Mouse (Mus musculus) CH12.LX (cell line): Measurements from ENCODE around the gene Mtf1. TPM values are rescaled to one million over a fixed set of nuclear protein-coding genes. Genes with fewer than 3 reads are reported as not detected.

Source experiments
- DNase-seq: peaks from one replicate; pipeline ENCODE4 v3.0.0-alpha.2; 2013; ENCODE audit errors: extremely low read depth
- H3K27ac ChIP-seq: 2 replicates; pipeline ENCODE4 v1.5.1; 2012; ENCODE audit warnings: low read depth, mild to moderate bottlenecking, control low read depth, moderate library complexity; ENCODE audit not compliant: insufficient read depth
- H3K27me3 ChIP-seq: replicated peaks from 2 replicates; pipeline ENCODE3; 2012; ENCODE audit warnings: inconsistent platforms
- H3K36me3 ChIP-seq, 2 experiments: replicated peaks in 1 of 2; 2 replicates each; pipeline versions ENCODE3 to v1.6.1; 2012; ENCODE audit warnings: inconsistent platforms in 1 of 2, low read length in 1 of 2, mild to moderate bottlenecking in 1 of 2, mixed read lengths in 1 of 2, moderate library complexity in 1 of 2; ENCODE audit not compliant: control insufficient read depth in 1 of 2, insufficient read depth in 1 of 2
- H3K4me1 ChIP-seq, 2 experiments: 2 replicates each; pipeline ENCODE4 v1.6.1; 2012; ENCODE audit warnings: inconsistent platforms in 1 of 2, moderate library complexity in 1 of 2; ENCODE audit not compliant: insufficient read depth in 2 of 2, control insufficient read depth in 1 of 2
- H3K4me2 ChIP-seq: 2 replicates; pipeline ENCODE4 v1.6.1; 2012; ENCODE audit warnings: low read depth, mild to moderate bottlenecking, control low read depth; ENCODE audit not compliant: poor library complexity, insufficient read depth, severe bottlenecking
- H3K4me3 ChIP-seq, 3 experiments: fragments of 150-350 bp in 1 of 3; sonication (generic) in 1 of 3; replicated peaks in 1 of 3; 2 replicates each; pipeline versions ENCODE3 to v1.5.1; 2011 to 2012; ENCODE audit warnings: low read depth in 2 of 3, low read length in 2 of 3, mild to moderate bottlenecking in 2 of 3, moderate library complexity in 2 of 3, control low read depth in 1 of 3, improper control_type of control experiment in 1 of 3, inconsistent platforms in 1 of 3, mixed read lengths in 1 of 3; ENCODE audit not compliant: poor library complexity in 1 of 3
- H3K79me2 ChIP-seq: replicated peaks from 2 replicates; pipeline ENCODE4 v1.6.1; 2012; ENCODE audit warnings: mild to moderate bottlenecking, moderate library complexity; ENCODE audit not compliant: control insufficient read depth, poor library complexity, insufficient read depth, severe bottlenecking; ENCODE audit errors: extremely low read depth
- H3K9ac ChIP-seq: 2 replicates; pipeline ENCODE4 v1.6.1; 2012; ENCODE audit warnings: low read depth, mild to moderate bottlenecking, control low read depth, moderate library complexity; ENCODE audit not compliant: insufficient read depth
- H3K9me3 ChIP-seq: replicated peaks from 2 replicates; pipeline ENCODE3; 2012; ENCODE audit warnings: low read length, inconsistent platforms, mixed read lengths
- BHLHE40 ChIP-seq: IDR thresholded peaks from 2 replicates; pipeline ENCODE4 v1.6.1; 2011; ENCODE audit warnings: mild to moderate bottlenecking, low read depth, low read length, improper control_type of control experiment
- CHD2 ChIP-seq: IDR thresholded peaks from 2 replicates; pipeline ENCODE4 v1.6.1; 2011; ENCODE audit warnings: low read length, improper control_type of control experiment
- CTCF ChIP-seq, 2 experiments: IDR thresholded peaks in 1 of 2; conservative IDR thresholded peaks in 1 of 2; 2 replicates each; pipeline ENCODE4 v1.5.1; 2011 to 2012; ENCODE audit warnings: low read depth in 2 of 2, low read length in 2 of 2, improper control_type of control experiment in 1 of 2, inconsistent platforms in 1 of 2, mild to moderate bottlenecking in 1 of 2, moderate library complexity in 1 of 2
- EP300 ChIP-seq: IDR thresholded peaks from 2 replicates; pipeline ENCODE4 v1.6.1; 2011; ENCODE audit warnings: low read length, improper control_type of control experiment
- ETS1 ChIP-seq: conservative IDR thresholded peaks from 2 replicates; pipeline ENCODE4 v1.6.1; 2012; ENCODE audit warnings: low read depth, mild to moderate bottlenecking, inconsistent platforms, low read length, improper control_type of control experiment, moderate library complexity
- HCFC1 ChIP-seq: IDR thresholded peaks from 2 replicates; pipeline ENCODE4 v1.6.1; 2012; ENCODE audit warnings: low read depth, mild to moderate bottlenecking, inconsistent platforms, low read length, improper control_type of control experiment
- JUN ChIP-seq: IDR thresholded peaks from 2 replicates; pipeline ENCODE4 v1.6.1; 2011; ENCODE audit warnings: low read depth, mild to moderate bottlenecking, low read length, improper control_type of control experiment, moderate library complexity; ENCODE audit not compliant: insufficient read depth
- KAT2A ChIP-seq: IDR thresholded peaks from 2 replicates; pipeline ENCODE4 v1.6.1; 2012; ENCODE audit warnings: low read length, improper control_type of control experiment, inconsistent platforms; ENCODE audit not compliant: insufficient replicate concordance
- MXI1 ChIP-seq: IDR thresholded peaks from 2 replicates; pipeline ENCODE4 v1.6.1; 2011; ENCODE audit warnings: mild to moderate bottlenecking, low read depth, low read length, improper control_type of control experiment
- NRF1 ChIP-seq: IDR thresholded peaks from 2 replicates; pipeline ENCODE4 v1.6.1; 2014; ENCODE audit warnings: low read depth, mild to moderate bottlenecking, inconsistent platforms, low read length, improper control_type of control experiment, moderate library complexity
- POLR2AphosphoS2 ChIP-seq: IDR thresholded peaks from 2 replicates; pipeline ENCODE4 v1.6.1; 2011; ENCODE audit warnings: low read depth, low read length, improper control_type of control experiment
- SIN3A ChIP-seq: IDR thresholded peaks from 2 replicates; pipeline ENCODE4 v1.6.1; 2012; ENCODE audit warnings: low read length, improper control_type of control experiment, inconsistent platforms
- TBP ChIP-seq: conservative IDR thresholded peaks from 2 replicates; pipeline ENCODE4 v1.6.1; 2011; ENCODE audit warnings: low read depth, low read length, improper control_type of control experiment
- ZKSCAN1 ChIP-seq: IDR thresholded peaks from 2 replicates; pipeline ENCODE4 v1.6.1; 2012; ENCODE audit warnings: low read depth, inconsistent platforms, low read length, improper control_type of control experiment, borderline replicate concordance
- dilution Hi-C: fragments of 300-500 bp; cut with MboI; formaldehyde crosslinking; loops from 2 replicates; pipeline ENCODE4 v1.14.3; 2020; ENCODE audit warnings: low sequenced_read_pairs; ENCODE audit not compliant: extremely low pct_unique_long_range_greater_than_20kb, extremely low pct_ligation_motif_present
- in situ Hi-C: fragments of 300-500 bp; cut with MboI; formaldehyde crosslinking; loops from 3 replicates; pipeline ENCODE4 v1.14.3; 2019; ENCODE audit warnings: low sequenced_read_pairs, low pct_ligation_motif_present, low pct_unique_long_range_greater_than_20kb, mixed read lengths
- polyA plus RNA-seq: library from polyadenylated mRNA; unstranded; fragments of >175 nt; gene quantifications from 2 replicates; pipeline ENCODE4 v1.2.1, GENCODE M21; 2012; ENCODE audit warnings: low read depth; ENCODE audit not compliant: insufficient read length
- total RNA-seq, 2 experiments: library from RNA; depleted of rRNA; stranded (reverse); fragments of 300-350 nt in 1 of 2; fragments of >200 nt in 1 of 2; gene quantifications; 2 replicates each; pipeline ENCODE4 v1.2.3; 2012 to 2014

Mtf1 gene
- total and polyA plus RNA-seq, 3 experiments, result 6.8 to 19.8 (median 9.8) TPM

- no peak overlapping the region for H3K4me3 ChIP-seq
- H3K9me3 ChIP-seq, result peaks cover 7% of the 10 kb centered on the region
- peaks cover 81% of the 10 kb centered on the region for H3K27me3 ChIP-seq
- no peak overlapping the region for H3K9ac ChIP-seq
- no peak overlapping the region for H3K27ac ChIP-seq
- TF ChIP-seq EP300 (no peak), NRF1 (no peak), ETS1 (no peak), BHLHE40 (no peak), SIN3A (no peak), CHD2 (no peak), MXI1 (no peak), KAT2A (no peak), CTCF (conservative IDR thresholded peaks at IDR 0.05 in 1 of 2, IDR thresholded peaks at IDR 0.05 in 1 of 2; ENCODE audit: low read depth in 2 of 2, low read length in 2 of 2) (no peak), TBP (no peak), ZKSCAN1 (no peak), POLR2AphosphoS2 (no peak), HCFC1 (no peak), JUN (no peak)
- dilution Hi-C loops (no loop called here), in situ Hi-C loops (no loop called here)
- H3K4me2 ChIP-seq, result no peak overlapping the region
- no peak for DNase-seq
- H3K4me1 ChIP-seq, result 0 out of 4 replicates have a peak, but pooled peaks cover 0 to 3% of the 10 kb centered on the region in 2 experiments
- H3K79me2 ChIP-seq, result no peaks in the 10 kb centered on the region
- H3K36me3 ChIP-seq, result no peaks in the 10 kb centered on the region
Observed at GRCm38 (mm10) chr4:124898428-124898827, 96.5 kb downstream of the Mtf1 start.

Other genes with a start within 250 kb of the Mtf1 start
- not detected in 2 replicates for gene 3100002H09Rik, start 191.3 kb upstream of the Mtf1 start, total RNA-seq (2012; rRNA removed)
- gene 3100002H09Rik, start 191.3 kb upstream of the Mtf1 start, total RNA-seq (2014; rRNA removed), result not detected in 2 replicates
- gene 3100002H09Rik, start 191.3 kb upstream of the Mtf1 start, polyA plus RNA-seq, result not detected in 2 replicates
- gene Pou3f1, start 145.3 kb upstream of the Mtf1 start, total RNA-seq (2012; rRNA removed), result not detected in 2 replicates
- not detected in 2 replicates for gene Pou3f1, start 145.3 kb upstream of the Mtf1 start, total RNA-seq (2014; rRNA removed)
- not detected in 2 replicates for gene Pou3f1, start 145.3 kb upstream of the Mtf1 start, polyA plus RNA-seq
- 52.7 and 63.2 TPM in 2 replicates for gene Utp11, start 108.5 kb upstream of the Mtf1 start, total RNA-seq (2012; rRNA removed)
- 78.1 and 84.4 TPM in 2 replicates for gene Utp11, start 108.5 kb upstream of the Mtf1 start, total RNA-seq (2014; rRNA removed)
- gene Utp11, start 108.5 kb upstream of the Mtf1 start, polyA plus RNA-seq, result 102 and 107 TPM in 2 replicates
- 10.4 and 10.8 TPM in 2 replicates for gene Fhl3, start 101.4 kb upstream of the Mtf1 start, total RNA-seq (2012; rRNA removed)
- gene Fhl3, start 101.4 kb upstream of the Mtf1 start, total RNA-seq (2014; rRNA removed), result 3.6 and 4.1 TPM in 2 replicates
- gene Fhl3, start 101.4 kb upstream of the Mtf1 start, polyA plus RNA-seq, result 14.8 and 20.8 TPM in 2 replicates
- gene Sf3a3, start 87.3 kb upstream of the Mtf1 start, total RNA-seq (2012; rRNA removed), result 100 and 129 TPM in 2 replicates
- gene Sf3a3, start 87.3 kb upstream of the Mtf1 start, total RNA-seq (2014; rRNA removed), result 122 and 146 TPM in 2 replicates
- 134 and 156 TPM in 2 replicates for gene Sf3a3, start 87.3 kb upstream of the Mtf1 start, polyA plus RNA-seq
- gene Inpp5b, start 60.3 kb upstream of the Mtf1 start, total RNA-seq (2012; rRNA removed), result 25.9 and 26.2 TPM in 2 replicates
- gene Inpp5b, start 60.3 kb upstream of the Mtf1 start, total RNA-seq (2014; rRNA removed), result 30.2 and 34.0 TPM in 2 replicates
- gene Inpp5b, start 60.3 kb upstream of the Mtf1 start, polyA plus RNA-seq, result 21.1 and 25.6 TPM in 2 replicates
- 87.6 and 96.8 TPM in 2 replicates for gene Yrdc, start 48.6 kb downstream of the Mtf1 start, total RNA-seq (2012; rRNA removed)
- gene Yrdc, start 48.6 kb downstream of the Mtf1 start, total RNA-seq (2014; rRNA removed), result 160 and 171 TPM in 2 replicates
- 86.7 and 86.8 TPM in 2 replicates for gene Yrdc, start 48.6 kb downstream of the Mtf1 start, polyA plus RNA-seq
- gene 1110065P20Rik, start 49.1 kb downstream of the Mtf1 start, total RNA-seq (2012; rRNA removed), result 29.0 and 32.0 TPM in 2 replicates
- 22.6 and 28.5 TPM in 2 replicates for gene 1110065P20Rik, start 49.1 kb downstream of the Mtf1 start, total RNA-seq (2014; rRNA removed)
- gene 1110065P20Rik, start 49.1 kb downstream of the Mtf1 start, polyA plus RNA-seq, result 16.7 and 20.4 TPM in 2 replicates
- 0.08 and 0.13 TPM in 2 replicates for gene Maneal, start 60.1 kb downstream of the Mtf1 start, total RNA-seq (2012; rRNA removed)
- gene Maneal, start 60.1 kb downstream of the Mtf1 start, total RNA-seq (2014; rRNA removed), result not detected in 2 replicates
- gene Maneal, start 60.1 kb downstream of the Mtf1 start, polyA plus RNA-seq, result not detected in 2 replicates
- not detected in 2 replicates for gene Epha10, start 78.8 kb downstream of the Mtf1 start, total RNA-seq (2012; rRNA removed)
- gene Epha10, start 78.8 kb downstream of the Mtf1 start, total RNA-seq (2014; rRNA removed), result not detected in 2 replicates
- not detected in 2 replicates for gene Epha10, start 78.8 kb downstream of the Mtf1 start, polyA plus RNA-seq
- 12.3 and 14.5 TPM in 2 replicates for gene 9930104L06Rik, start 134.9 kb downstream of the Mtf1 start, total RNA-seq (2012; rRNA removed)
- gene 9930104L06Rik, start 134.9 kb downstream of the Mtf1 start, total RNA-seq (2014; rRNA removed), result 10.7 and 14.8 TPM in 2 replicates
- 15.3 and 15.9 TPM in 2 replicates for gene 9930104L06Rik, start 134.9 kb downstream of the Mtf1 start, polyA plus RNA-seq
- 101 and 111 TPM in 2 replicates for gene Cdca8, start 137.2 kb downstream of the Mtf1 start, total RNA-seq (2012; rRNA removed)
- gene Cdca8, start 137.2 kb downstream of the Mtf1 start, total RNA-seq (2014; rRNA removed), result 55.2 and 58.8 TPM in 2 replicates
- gene Cdca8, start 137.2 kb downstream of the Mtf1 start, polyA plus RNA-seq, result 174 and 188 TPM in 2 replicates
- 0.25 and 0.29 TPM in 2 replicates for gene Rspo1, start 184.3 kb downstream of the Mtf1 start, total RNA-seq (2012; rRNA removed)
- gene Rspo1, start 184.3 kb downstream of the Mtf1 start, total RNA-seq (2014; rRNA removed), result 0.31 and 0.36 TPM in 2 replicates
- 0.50 and 0.87 TPM in 2 replicates for gene Rspo1, start 184.3 kb downstream of the Mtf1 start, polyA plus RNA-seq
- gene Gnl2, start 214.5 kb downstream of the Mtf1 start, total RNA-seq (2012; rRNA removed), result 65.0 and 79.1 TPM in 2 replicates
- gene Gnl2, start 214.5 kb downstream of the Mtf1 start, total RNA-seq (2014; rRNA removed), result 66.8 and 80.4 TPM in 2 replicates
- 139 and 162 TPM in 2 replicates for gene Gnl2, start 214.5 kb downstream of the Mtf1 start, polyA plus RNA-seq